Mouse (Mus musculus): ENCODE measurements around the gene Mndal. TPM values are rescaled to one million over a fixed set of nuclear protein-coding genes. Genes with fewer than 3 reads are reported as not detected.
"Not testable (repeated sequence)": the region's sequence is repeated elsewhere in the genome, so short reads cannot be mapped to it uniquely, and the experiment has no call there.

The Mndal gene
- total RNA-seq (2014; fragmentation: Nextera tagmentation) (95.6 and 101 TPM in 2 replicates), total RNA-seq (2017) (105 and 119 TPM in 2 replicates)

DNA sequence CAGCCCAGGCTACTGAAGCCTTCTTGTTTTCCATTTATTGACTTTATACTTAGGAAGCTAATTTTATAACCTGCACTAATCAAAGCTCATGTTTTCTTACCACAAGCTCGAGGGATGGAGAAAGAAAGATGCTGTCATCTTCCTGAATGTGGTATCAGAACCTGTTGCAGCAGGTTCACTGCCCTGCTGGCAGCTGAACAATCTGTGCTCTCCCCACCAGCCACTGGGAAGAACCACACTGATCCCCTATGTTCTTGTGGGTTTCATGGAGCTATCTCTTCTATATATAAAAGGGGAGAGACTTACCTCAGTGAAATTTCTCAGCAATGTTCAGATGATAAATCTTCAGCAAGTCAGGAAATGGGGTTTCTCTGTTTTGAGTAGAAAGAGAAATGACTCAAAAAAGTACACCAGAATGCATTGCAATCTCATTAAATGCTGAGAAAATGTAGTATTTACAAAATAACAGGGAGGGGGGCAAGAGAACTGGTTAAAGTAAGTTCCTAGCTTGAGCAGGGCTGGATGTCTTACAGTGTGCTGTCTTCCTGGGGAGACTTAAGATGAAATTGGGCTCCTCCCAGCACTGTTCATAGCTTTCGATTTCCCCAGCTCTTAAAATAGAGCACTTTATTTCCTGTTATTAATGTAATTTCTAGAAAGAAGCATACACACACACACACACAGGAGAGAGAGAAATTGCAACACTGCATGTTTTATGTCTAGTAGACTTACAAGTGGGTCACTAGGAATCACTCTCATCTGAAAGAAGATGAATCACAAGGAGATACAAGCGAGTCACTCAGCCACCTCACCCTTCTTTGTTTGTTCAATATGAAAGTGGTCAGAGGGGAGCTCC lies at the start of gene Mndal, which contains the start of gene Ifi203:
TSS of gene Mndal (minus strand) at position 568 of the 856 bp plus-strand sequence.
TSS of gene Ifi203 (minus strand) at position 749 of the 856 bp plus-strand sequence.
- peak; percentile 57 for ATAC-seq (replicated peaks; ENCODE audit: poor library complexity, severe bottlenecking)

DNA sequence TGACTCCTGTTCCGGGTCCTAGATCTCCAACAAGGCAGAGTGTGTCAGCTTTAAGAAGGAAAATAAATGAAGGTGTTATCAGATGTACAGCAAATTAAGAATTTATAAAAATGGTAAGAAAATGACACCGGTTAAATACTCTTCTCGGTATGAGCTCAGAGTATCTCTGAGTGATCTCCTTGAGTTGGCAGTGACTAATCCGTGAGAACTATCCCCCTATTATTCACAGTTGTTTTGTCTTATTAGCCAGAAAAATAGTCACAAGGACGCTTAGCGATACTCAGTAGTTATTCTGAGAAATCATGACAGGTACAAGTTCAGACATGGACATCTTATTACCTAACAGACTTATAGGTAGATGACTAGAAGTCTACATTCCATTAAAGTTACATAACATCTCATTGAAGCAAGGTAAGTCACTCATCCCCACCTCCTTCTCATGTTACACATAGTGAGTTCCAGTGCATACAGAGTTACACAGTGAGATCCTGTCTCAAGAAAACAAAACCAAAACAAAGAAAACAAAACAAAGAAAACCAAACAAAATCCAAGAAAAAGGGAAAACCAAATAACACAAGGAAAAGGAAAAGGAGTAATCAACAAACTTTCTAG lies 40.5 kb upstream of the Mndal start, which contains the start of gene Ifi202b:
TSS of gene Ifi202b (minus strand) at position 51 of the 612 bp plus-strand sequence.
- ATAC-seq (replicated peaks; ENCODE audit: poor library complexity, severe bottlenecking) = not testable (repeated sequence)

DNA sequence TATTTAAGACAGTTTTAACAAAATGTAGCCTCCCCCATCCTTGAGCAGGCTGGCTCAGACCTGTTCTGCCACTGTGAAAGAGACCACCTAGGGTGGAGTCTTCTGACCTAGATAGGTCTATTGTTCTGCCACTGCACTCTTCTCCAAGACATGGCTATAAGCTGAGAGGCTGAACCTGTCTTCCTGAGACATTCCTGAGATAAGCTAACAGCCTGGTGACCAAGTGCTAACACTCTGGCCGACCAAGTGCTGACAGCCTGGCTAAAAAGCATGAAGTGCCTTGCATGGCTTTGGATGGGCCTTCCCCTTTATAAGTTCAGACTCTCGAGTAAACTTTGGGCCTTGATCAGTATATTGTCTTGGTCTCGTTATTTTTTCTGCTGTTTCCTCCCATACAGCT lies 38.7 kb upstream of the Mndal start:
- not testable (repeated sequence) for ATAC-seq (replicated peaks; ENCODE audit: poor library complexity, severe bottlenecking)

DNA sequence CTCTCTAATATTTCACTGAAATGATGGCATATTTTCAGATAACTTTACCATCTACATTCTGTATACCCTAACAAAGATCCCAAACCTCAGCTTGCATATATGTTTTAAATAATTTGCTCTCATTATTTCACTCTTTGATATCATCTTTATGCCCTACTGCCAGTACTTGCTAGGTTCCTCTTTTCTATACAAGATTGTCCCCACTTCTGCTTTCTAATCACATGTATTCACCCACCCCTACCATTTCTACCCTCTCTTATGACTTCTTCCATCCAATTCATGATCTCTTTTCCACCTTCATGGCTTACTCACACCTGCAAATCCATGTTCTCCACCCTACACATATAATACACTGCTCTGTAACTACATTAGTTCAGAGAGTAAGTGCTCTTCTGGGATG lies 35.3 kb upstream of the Mndal start:
- ATAC-seq (replicated peaks; ENCODE audit: poor library complexity, severe bottlenecking) = peak; percentile 99

DNA sequence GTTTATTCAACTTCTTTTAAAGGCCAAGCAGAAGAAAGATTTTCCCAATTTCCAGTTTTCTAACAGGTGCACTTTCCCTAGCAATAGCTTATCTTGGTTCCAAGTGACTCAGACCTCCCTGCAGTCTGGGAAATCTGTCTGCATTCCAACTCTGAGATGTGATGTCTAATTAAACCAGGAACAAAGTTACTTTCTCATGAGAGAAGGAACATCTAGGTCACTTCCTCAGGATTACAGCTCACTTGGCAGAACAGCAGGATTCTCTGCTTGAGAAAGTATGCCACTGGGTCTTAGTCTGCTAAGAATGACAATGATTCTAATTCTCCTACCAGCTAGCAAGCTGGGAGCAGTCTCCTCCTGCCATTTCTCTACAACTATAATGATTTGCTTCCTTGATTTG lies 30.8 kb upstream of the Mndal start:
- no peak for ATAC-seq (replicated peaks; ENCODE audit: poor library complexity, severe bottlenecking)

DNA sequence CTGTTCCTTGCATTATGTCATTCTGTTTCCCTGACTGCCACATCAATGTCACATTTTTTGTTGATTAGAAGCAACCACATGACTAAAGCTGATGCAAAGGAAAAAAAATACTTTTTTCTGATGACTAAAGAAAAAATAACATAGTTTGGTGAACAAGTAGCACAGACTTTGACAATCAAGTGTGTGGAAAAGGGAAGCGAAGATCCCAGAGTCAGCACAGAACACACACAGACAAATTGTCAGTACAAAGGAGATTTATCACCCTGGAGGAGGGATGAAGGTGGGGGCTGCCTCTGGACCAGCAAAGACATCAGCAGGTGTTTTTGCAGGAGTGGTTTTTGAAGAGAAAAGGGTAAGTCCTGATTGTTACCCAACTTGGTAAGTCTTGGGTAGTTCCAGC lies 19.2 kb upstream of the Mndal start:
- not testable (repeated sequence) for ATAC-seq (replicated peaks; ENCODE audit: poor library complexity, severe bottlenecking)

DNA sequence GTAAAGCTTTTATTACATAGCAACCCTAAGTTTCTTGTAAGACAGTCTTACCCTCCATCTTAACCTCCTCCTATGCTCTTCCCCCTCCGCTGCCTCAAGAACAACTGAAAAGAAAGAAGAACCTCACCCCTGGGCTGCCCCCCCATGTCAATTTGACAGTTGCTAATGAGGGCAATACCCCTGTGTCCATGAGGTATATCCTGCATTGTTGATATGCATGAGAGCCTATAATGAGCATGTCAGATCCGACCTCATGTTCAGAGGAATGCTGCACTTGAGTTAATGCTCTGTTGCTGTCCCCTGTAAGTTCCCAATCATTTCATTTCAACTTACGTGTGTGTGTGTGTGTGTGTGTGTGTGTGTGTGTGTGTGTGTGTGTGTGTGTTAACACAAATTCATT lies 17.7 kb upstream of the Mndal start:
- ATAC-seq (replicated peaks; ENCODE audit: poor library complexity, severe bottlenecking) = not testable (repeated sequence)

DNA sequence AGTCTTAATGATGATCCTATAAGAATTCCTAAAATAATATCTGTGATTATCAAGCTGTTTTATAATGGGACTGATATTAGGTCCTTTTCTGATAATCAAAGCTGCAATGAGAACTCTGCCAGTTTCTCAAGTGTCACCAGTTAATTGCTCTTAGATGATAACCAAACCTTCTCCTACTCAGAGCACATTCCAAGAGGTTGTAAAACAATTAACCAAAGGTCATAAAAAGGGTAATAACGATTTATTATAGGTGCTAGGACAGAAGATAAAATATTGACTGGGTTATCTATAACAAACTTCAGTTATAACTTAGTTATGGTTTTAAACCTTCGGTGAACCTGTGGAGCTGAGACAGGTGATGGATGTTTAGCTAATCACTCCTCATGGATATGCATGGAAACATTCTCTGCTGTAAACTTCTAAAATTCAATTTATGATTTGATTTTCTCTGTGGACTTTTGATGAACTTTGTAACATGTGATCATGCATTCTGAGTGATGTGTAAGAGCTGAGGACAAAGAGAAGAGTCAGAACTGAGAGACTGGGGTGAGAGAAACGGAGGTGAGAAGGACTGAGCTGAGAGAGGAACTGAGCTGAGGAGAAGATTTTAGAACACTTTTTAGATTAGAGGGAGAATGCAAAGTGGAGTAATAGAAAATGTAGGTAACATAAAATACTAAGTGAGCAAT lies 13.7 kb upstream of the Mndal start:
- not testable (repeated sequence) for ATAC-seq (replicated peaks; ENCODE audit: poor library complexity, severe bottlenecking)

DNA sequence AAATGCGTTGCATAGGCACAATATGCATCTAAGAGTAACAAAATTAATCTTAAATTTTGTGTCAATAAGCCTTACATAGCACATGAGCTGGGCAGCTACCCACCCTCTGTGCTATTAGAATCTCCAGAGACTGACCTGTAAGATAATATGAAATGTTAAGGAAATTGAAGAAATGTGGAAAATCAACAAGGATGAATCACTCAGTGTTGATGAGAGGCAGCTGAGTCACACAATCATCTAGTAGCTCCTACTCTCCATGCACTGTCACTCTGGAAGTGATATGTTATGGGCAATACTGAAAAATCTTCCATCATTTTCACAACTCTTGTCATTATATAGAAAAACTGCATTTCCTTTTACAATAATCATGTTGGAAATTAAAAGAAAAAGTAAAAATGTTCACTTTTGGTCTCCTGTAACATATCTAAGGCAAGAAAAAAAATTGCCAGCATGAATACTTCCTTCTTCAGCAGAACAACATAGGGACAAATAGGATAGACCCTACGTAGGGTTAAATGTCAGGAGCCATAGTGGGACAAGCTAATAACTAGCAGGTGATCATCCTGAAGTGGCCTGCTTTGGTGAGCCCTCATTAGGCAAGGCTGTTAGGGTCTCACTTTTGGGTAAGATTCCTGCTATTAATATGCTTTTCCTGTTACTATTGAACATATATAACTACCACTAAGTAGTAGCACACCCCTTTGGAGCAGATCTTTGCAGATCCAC lies 12.9 kb upstream of the Mndal start:
- no peak for ATAC-seq (replicated peaks; ENCODE audit: poor library complexity, severe bottlenecking)

DNA sequence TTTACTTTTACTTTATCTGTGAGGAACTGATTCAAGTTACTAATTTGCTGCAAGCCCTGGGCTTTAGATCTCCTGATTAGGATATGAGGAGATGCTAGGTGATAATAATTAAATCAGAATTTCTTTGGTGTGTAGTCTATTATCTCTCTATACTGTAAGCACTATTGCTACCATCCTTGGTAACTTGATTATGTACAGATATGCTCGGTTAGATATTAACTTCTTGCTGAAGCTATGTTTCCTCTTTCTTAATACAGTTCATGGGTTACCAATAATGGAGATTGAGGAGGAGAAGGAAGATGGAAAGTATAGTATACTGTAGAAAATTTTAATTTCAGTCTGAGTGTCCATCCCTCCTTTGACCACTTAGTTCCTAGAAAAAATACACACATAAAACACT lies 11.3 kb upstream of the Mndal start:
- no peak for ATAC-seq (replicated peaks; ENCODE audit: poor library complexity, severe bottlenecking)

DNA sequence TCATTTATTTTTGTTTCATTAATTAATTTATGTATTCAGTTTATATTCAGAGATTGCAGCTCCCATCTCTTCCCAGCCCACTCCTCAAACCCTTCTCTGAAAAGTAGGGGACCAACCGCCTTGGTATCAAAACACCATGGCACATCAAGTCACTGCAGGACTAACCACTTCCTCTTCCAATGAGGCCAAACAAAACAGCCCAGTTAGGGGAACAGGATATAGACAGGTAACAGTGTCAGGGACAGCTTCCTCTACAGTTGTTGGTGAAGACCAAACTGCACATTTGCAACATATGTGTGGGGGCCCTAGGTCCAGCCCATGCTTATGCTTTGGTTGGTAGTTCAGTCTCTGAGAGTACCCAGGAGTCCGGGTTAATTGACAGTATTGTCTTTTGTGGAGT lies 6.8 kb upstream of the Mndal start:
- ATAC-seq (replicated peaks; ENCODE audit: poor library complexity, severe bottlenecking) = peak; percentile 100

DNA sequence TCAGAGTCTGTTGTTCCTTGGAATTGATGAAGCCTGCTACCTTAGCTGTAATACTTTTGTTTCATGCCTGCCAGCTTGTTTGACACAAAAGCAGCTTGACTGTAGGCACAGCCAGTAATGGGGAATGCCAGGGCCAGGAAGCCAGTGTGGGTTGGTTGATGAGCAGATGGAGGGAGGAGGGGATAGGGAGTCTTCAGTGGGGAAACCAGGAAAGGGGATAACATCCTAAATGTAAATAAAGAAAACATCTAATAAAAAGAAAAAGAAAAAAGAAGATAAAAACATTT lies 432 bp upstream of the Mndal start:
- not testable (repeated sequence) for ATAC-seq (replicated peaks; ENCODE audit: poor library complexity, severe bottlenecking)

DNA sequence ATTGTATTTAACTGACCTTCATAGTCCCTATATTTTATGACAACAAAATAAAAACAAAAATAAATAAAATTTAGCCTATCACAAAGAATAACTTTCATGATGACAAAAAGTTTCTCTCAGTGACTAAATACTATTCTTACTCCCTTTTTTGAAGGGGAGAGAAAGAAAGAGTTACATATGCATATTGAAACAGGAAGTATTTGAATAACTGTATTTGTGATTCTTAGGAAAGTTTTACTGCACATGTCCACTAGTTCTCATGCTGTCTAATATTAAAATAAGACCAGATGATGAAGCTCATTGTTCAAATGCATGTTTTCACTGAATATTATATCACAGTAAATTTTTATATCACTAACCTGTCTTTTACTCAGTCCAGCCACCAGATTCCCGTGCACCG lies 769 bp downstream of the Mndal start:
- ATAC-seq (replicated peaks; ENCODE audit: poor library complexity, severe bottlenecking) = peak; percentile 67

DNA sequence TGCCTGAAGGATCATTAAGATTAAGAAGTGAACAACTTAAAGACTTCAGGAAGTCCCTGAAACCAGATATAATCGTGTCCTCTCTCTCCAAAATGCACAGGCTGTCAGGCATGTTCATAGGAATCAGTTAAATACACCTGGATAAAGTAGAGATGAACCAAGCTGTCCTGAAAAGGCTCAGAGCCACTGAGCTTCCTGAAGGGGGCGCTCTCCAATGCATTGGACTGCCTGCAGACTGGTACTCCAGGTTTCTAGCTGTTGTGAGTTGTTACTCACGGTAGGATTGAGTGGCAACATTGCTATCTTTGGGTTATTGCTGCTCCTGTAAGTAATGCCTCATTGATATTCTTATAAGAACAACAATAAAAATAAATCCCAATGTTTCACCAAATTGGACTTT lies 23.0 kb downstream of the Mndal start:
- ATAC-seq (replicated peaks; ENCODE audit: poor library complexity, severe bottlenecking) = 0 out of 2 replicates have a peak, but pooled peaks have one; percentile 22

DNA sequence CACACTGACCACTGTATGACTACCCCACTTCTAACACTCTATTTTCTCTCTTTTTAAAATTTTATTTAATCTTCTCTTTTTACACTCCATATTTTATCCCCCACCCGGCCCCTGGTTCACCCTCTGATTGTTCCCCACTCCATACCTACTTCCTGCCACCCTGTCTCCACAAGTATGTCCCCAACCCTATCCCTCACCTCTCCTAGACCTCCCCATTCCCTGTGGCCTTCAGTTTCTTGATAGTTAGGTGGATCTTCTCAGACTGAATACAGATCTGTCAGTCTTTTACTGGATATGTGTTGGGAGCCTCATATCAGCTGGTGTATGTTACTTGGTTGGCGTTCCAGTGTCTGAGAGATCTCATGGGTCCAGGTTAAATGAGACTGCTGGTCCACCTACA lies 27.7 kb downstream of the Mndal start:
- ATAC-seq (replicated peaks; ENCODE audit: poor library complexity, severe bottlenecking) = no peak

DNA sequence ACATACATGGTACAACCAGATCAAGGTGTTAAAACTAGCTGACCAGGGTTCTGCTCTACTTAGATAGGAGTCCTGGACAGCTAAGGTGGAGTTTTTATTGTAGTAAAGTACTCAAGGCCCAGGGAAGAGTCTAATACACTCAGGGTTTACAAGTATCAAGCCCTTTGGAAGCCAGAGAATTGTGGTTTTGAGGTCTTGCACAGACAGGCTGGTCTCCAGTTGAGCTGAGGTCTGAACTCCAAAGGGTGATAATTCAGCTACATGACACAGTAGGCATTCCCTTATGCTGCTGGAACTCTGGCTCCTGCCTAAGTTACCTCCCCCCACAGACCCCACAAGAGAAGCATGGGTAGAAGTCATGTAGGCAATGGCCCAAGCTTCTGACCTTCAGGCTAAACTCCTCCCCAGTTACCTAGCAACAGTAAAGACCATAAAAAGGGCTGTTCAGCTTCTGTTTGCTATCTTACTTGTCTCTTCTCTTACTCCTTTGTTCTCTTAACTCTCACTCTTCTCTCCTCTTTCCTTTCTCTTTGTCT lies 29.0 kb downstream of the Mndal start:
- ATAC-seq (replicated peaks; ENCODE audit: poor library complexity, severe bottlenecking) = peak; percentile 15

DNA sequence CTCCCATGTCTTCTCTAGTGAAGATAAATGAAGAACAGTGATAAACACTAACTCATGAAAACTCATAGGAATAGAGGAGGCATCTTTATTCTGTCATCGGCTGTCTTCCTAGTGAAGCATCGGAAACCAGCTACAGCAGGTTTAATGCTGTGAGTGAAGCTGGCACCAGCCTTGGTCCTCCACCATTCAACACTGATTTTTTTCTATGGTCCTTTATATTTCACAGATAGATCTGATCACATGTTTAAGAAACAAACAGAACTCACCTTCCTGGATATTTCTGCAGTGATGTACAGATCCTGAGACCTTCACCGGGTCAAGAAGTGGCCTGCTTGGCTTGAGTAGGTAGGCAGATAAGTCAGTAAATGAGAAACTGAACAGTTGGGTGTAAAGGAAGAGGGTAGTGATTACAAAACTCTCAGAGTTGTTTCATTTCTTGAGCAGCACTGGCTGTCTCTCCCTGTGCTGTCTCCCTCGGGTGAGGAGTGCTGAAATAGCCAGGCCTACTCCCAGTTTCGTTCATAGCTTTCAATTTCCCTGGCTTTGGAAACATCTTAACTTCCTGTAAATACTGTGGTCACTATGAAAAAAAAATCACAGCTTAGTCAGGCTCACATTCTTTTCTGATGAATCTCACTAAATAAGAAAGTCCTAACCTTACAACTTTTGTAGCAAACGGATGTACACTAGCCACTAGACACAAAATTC lies 29.6 kb downstream of the Mndal start, which contains the start of gene Ifi211:
TSS of gene Ifi211 (minus strand) at position 499 of the 708 bp plus-strand sequence.
- peak; percentile 91 for ATAC-seq (replicated peaks; ENCODE audit: poor library complexity, severe bottlenecking)

DNA sequence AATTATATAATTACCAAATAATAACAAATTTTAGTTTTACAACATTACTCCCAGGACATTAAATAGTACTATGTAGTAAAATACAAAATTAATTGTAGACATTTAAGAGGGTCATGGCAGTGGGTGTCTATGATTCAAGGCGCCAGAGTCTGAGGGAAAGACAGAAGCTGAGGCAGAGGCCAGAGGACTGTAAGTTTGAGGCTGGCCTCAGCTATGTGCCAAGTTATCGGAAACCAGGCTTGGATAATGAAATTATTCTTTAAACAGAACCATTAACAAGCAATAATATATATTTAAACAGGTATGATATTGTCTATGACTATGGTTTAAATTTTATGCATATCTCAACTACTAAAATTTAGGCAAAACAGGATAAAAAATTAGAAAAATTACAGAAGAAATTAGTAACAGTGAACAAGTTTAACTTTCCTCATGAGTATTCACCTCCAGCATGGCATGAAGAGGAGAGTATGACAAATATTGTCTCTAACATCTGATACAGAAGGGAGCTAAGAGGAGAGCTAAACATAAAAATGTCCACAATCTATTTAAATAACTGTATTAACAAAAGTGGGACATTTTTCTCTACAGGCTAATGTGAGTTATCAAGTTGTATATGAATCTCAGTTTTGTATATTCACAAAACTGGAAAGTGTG lies 30.4 kb downstream of the Mndal start:
- ATAC-seq (replicated peaks; ENCODE audit: poor library complexity, severe bottlenecking) = no peak

DNA sequence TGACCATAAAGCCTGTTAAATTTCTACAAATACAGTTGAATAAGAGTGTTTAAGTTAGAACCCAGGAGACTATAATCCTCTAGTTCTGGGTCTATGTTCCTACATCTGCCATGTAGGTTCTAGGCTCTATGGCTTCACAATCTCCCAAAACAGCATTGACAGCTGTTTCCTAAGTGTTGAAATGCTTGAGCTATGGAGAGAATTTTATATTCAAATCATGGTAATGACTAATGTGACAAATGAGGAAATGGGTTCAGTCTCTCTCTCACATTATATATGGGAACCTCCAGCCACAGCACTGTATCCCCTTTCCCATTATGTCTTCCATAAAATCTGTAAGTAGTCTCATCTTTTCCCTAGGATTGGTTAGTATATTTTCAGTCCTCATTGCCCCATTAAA lies 33.9 kb downstream of the Mndal start:
- ATAC-seq (replicated peaks; ENCODE audit: poor library complexity, severe bottlenecking) = peak; percentile 64
